Mouse (Mus musculus) thymus, postnatal 10 days (tissue): ENCODE data around the gene Otol1.

Experiments
- DNase-seq, 2 experiments: peaks; one replicate each; pipeline ENCODE4 v3.0.0; 2021; ENCODE audit warnings: low spot score in 2 of 2

Otol1 gene

GRCm38 (mm10) chr3:70007313-70007712 lies at the start of gene Otol1:
TSS of gene Otol1 (plus strand) at chr3:70007613.
- no peak for DNase-seq

GRCm38 (mm10) chr3:69962187-69962586 lies 45.2 kb upstream of the Otol1 start:
- peak in 1 of 2 experiments; percentile 37 for DNase-seq

GRCm38 (mm10) chr3:69971482-69972097 lies 35.8 kb upstream of the Otol1 start:
- DNase-seq: no peak

GRCm38 (mm10) chr3:69978092-69978491 lies 29.3 kb upstream of the Otol1 start:
- DNase-seq: no peak

GRCm38 (mm10) chr3:69993806-69994205 lies 13.6 kb upstream of the Otol1 start:
- no peak for DNase-seq

- no peak for DNase-seq
Observed at GRCm38 (mm10) chr3:70001540-70001939, 5.9 kb upstream of the Otol1 start.

- no peak for DNase-seq
Observed at GRCm38 (mm10) chr3:70003126-70003764, 4.2 kb upstream of the Otol1 start.

- no peak for DNase-seq
Observed at GRCm38 (mm10) chr3:70003955-70004354, 3.5 kb upstream of the Otol1 start.

GRCm38 (mm10) chr3:70004379-70004778 lies 3.0 kb upstream of the Otol1 start:
- DNase-seq: no peak

- DNase-seq: no peak
Observed at GRCm38 (mm10) chr3:70012641-70013040, 5.2 kb downstream of the Otol1 start.

GRCm38 (mm10) chr3:70026605-70027004 lies 19.2 kb downstream of the Otol1 start:
- DNase-seq: no peak

GRCm38 (mm10) chr3:70029260-70029659 lies 21.8 kb downstream of the Otol1 start:
- DNase-seq: no peak

- DNase-seq: no peak
Observed at GRCm38 (mm10) chr3:70035593-70035992, 28.2 kb downstream of the Otol1 start.
